Mouse (Mus musculus): Measurements from ENCODE around the gene Gart.
"Not testable (repeated sequence)": the region's sequence is repeated elsewhere in the genome, so short reads cannot be mapped to it uniquely, and the experiment has no call there.

The Gart gene

GRCm38 (mm10) chr16:91647461-91648219 lies 888 bp upstream of the Gart start, which contains the start of gene Son:
Gene Son (plus strand): TSS chr16:91647506.
- DNase-seq = peak; percentile 97

DNA sequence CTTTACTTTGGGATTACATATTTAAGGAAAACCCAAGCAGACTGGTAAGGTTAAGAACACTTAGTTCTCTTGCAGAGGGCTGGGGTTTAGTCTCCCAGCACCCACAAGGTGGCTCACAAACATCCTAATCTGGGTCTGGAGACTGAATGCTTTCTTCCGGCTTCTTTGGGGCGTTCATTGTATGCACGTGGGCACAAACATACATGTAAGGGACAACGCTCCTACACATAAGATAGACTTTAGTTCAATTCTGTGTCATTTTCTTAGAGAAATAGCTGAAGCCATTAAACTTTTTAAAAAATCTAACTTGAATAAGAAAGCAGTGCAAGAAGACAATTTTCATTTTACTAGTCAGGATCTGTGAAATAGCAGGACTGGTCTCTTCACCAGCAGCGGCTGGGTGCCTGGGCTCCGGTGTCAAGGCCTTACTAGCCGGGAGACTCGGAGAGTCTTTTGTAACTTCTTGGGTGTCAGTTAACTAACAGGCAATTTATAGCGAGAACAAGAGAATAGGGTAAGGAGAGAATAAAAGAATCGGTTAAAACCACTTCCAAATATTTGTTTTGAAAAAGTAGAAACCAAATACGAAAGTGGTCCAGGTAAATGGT lies 653 bp downstream of the Gart start:
- DNase-seq = no peak

DNA sequence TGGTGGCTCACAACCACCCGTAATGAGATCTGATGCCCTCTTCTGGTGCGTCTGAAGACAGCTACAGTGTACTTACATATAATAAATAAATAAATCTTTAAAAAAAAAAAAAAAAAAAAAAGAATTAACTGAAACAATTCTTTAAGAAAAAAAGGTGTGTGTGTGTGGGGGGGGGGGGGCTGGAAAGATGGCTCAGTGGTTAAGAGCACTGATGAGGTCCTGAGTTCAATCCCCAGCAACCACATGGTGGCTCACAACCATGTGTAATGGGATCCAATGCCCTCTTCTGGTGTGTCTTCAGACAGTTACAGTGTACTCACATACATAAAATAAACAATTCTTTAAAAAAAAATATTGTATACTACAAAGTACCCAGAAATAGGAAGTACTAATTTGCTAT lies 1.3 kb downstream of the Gart start:
- not testable (repeated sequence) for DNase-seq

- no peak for DNase-seq
These were observed 1.9 kb downstream of the Gart start for GRCm38 (mm10) chr16:91644901-91645300.

GRCm38 (mm10) chr16:91640171-91640570 lies 6.6 kb downstream of the Gart start:
- no peak for DNase-seq

DNA sequence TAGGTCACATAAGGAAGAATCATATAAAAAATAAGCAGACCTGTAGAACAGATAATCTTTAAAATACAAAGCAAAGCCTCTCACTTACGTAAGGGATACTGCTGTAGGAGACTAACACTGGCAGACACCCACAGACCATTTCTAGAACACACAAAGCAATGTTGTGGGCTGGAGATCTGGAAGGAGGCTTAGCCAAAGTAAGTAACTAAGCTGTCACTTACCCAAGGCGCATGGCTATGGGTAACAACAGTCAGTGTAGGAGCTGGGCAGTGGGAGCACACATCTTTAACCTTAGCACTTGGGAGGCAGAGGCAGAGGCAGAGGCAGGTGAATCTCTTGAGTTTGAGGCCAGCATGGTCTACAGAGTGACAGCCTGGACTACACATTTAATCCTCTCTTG lies 7.1 kb downstream of the Gart start:
- no peak for DNase-seq

DNA sequence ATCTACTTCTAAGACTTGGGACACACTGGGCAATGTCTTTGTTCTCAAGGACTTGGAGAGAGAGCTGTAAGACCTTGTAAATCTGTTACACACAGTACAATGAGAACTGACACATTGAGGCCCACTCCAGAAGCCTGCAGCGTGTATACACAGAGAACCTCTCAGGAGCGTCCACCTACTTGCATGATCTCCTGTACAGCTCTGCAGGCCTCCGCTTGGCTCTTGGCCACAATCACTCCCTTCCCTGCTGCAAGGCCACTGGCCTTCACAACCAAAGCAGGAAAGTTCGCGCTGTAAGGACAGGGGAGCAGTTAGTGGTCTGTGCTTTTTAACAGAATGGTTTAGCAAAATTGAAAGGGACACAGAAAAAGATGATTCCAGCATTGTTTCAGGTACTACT lies 7.6 kb downstream of the Gart start:
- DNase-seq = no peak

GRCm38 (mm10) chr16:91633641-91634040 lies 13.1 kb downstream of the Gart start:
- DNase-seq = no peak

GRCm38 (mm10) chr16:91632940-91633339 lies 13.8 kb downstream of the Gart start:
- DNase-seq = no peak

DNA sequence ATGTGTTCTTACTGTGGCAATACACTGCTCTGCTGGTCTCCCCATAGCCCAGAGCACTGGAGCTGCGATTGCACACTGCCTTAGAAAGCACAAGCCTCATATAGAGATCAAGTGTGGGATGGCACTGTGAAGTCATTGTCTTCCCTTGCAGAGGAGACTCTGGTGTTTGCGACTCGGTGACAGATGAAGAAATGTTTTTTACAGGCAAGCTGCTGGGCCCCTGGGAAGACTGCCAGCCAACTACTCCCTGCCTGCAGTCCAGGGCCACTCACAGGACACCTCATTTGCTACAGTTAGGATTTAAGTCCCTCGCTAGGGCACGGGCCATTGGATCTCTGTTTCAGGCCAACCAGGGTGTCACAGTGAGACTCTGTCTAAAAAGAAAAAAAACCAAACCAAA lies 14.3 kb downstream of the Gart start:
- no peak for DNase-seq

DNA sequence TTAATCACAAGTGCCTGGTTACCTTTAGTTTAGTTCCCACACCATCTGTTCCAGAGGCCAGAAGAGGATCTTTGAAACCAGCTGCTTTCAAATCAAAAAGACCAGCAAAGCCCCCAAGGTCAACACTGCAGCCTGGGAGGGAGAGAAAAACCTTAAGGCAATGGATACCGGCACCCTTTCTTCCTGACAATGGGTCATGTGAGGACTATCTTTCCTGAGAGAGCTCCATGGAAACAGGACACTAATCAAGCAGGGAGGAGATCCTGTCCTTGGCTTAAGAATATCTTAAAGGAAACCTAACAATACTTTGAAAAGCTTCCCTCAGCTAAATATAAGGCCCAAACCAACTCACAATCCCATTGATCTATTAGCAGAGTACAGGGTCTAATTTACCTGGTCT lies 16.2 kb downstream of the Gart start:
- no peak for DNase-seq

GRCm38 (mm10) chr16:91629749-91630148 lies 17.0 kb downstream of the Gart start:
- no peak for DNase-seq

DNA sequence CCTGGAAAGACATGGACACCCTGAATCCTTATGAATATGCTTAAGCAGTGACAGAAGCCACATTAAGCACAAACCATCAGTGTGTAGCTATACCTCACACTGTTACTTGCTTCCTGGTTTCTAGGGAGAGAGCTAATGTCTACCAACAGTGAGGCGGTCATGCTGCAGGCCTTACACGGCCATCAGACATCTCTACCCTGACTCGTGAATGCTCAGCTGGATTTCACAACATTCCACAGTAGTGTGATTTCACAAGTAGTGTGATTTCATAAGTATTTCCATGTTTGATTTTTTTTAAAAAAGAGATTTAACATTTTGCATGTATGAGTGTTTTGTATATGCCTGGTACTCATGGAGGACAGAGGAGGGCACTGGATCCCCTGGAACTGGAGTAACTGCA lies 18.1 kb downstream of the Gart start:
- no peak for DNase-seq

- DNase-seq = no peak
These were observed 18.9 kb downstream of the Gart start for GRCm38 (mm10) chr16:91627831-91628230.

DNA sequence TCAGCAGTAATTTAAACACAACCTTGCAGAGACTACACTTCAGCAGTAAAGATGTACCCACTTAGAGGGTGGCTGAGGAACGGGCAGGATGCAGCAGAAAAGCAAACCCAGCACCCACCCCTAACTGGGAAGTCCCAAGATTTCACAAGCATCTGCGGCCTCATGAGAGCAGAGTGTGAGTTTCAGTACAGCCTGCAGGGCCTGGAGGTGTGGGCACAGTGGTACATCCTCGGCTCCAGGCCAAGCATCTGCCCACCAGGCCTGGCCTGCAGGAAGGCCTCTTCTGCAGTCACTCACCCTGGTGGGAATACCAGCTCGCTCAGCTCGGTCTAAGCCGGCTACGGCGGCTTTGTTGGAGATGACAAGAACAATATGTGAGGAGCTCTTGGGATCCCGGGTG lies 23.7 kb downstream of the Gart start:
- no peak for DNase-seq

DNA sequence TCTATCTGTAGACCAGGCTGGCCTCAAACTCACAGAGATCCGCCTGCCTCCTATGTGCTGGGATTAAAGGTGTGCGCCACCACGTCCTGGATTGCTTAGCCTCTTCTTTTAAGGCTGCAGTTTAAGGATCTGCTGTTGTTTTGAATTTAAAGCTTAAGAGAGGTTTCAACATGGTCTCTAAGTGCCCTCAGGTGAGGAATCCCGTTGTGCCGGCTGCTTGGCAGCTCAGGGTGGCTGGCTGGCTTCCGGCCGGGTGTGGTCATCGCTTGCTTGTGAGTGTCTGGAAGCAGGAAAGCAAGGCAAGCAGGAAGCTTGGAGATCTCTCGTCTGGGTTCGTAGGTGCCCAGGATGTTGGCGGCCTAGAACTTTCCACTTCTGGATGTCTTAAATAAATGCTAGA lies 25.8 kb downstream of the Gart start:
- DNase-seq = no peak

GRCm38 (mm10) chr16:91620185-91620584 lies 26.6 kb downstream of the Gart start:
- DNase-seq = no peak

- peak; percentile 81 for DNase-seq
These were observed 27.9 kb downstream of the Gart start, which contains the start of gene Dnajc28 for GRCm38 (mm10) chr16:91618511-91619501. Gene Dnajc28 (minus strand): TSS chr16:91619026.

DNA sequence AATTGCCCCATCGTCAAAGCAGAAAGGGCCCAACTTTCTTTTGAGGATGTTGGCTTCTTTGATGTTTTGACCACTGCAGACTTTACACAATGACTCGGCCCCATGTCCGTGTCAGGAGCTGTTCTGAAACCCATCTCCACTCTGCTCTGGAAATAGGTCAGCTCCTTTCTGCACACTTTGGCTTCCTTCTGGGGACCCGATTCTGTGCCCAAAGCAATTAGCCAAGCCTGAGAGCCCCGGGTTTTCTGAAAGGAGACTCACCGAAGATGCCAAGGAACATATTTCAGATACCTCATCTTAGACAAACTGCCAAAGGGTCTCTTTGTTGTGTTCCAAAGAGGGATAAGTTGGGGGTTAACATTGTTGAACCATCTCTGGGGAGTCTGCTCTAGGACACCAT lies 32.2 kb downstream of the Gart start:
- no peak for DNase-seq

DNA sequence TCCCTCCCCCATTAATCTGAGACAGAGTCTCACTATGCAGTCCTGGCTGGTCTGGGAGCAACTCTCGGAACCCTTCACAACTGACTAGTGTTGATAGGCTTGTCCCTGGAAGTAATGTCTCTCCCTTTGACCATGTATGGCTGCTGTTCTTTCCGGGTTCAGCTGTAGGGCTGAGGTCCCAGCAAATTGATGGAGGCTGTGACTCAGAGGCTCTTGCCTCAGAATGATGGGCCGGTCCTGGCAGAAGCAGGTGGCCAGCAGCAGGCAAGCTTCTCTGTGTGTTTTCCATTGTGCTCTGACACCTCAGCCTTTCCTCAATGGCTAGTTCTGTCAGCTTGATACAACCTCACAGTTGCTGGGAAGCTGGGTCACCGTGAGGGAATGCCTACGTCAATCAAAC lies 34.2 kb downstream of the Gart start:
- DNase-seq = no peak

DNA sequence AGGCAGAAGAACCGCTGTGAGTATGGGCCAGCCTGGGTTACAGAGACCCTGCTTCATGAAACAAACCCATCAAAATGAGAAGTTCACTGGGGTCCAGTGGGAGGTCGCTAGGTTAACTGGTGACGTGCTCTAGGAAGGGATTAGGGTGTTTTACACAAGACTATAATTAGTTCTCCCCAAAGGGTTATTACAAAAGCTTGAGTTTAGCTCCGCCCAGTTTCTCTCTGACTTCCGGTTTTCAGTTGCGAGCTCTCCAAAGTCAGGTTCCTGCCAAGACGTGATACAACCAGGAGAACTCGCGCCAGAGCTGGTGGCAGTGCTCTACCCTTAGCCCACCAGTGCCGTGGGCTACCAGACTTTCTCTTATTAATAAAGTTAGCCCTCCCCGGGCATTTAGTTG lies 35.5 kb downstream of the Gart start:
- DNase-seq = no peak

DNA sequence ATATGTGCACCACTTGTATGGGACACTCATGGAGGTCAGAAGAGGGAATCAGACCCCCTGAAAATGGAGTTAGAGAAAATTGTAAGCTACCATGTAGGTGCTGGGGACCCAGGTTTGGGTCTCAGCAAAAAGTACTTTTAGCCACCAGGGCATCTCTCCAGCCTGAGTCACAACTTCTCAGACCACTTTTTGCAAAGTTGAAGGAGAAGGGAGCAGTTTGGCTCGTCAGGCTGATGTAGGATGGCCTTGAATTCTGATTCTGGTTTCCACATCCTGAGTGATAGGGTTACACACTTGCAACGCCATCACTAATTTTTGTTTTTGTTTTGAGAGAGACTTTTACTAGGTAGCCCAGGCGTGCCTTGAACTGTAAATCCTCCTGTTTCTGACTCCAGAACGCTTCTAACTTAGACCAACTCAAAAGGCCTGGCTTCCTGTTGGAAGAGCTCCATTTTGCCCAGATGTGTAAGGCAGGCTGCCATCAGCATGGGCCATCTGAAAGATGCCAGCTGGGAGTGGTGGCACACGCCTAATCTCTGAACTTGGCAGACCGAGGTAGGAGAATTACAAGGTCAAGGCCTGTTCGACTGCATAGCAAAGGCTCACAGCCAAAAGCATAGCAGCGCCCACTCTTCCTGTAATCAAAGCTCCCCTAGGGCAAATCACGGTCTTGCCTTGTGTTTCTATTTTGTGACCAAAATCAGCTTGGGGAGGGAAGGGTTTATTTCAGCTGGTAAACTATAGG lies 37.1 kb downstream of the Gart start:
- peak; percentile 66 for DNase-seq

DNA sequence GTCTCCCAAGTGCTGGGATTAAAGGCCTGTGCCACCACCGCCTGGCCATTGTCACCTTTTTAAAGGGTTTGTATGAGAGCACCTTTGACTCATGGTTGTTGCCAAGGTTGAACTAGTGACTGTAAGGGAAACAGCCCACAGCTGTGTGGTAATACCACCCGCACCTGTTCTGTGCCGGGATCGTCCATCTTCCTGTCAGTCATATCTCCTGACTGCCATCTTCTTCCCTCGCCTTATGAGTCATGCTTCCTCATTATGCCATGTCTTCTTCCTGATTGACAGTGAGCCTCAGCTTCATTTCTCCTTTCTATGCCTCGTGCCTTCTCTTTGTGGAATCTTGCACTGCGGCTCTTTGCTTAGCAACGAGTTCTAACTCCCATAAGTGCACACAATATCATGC lies 39.8 kb downstream of the Gart start:
- no peak for DNase-seq

Data from kidney, adult 11 months (tissue).